Mouse (Mus musculus): Measurements from ENCODE around the gene Psma3. TPM values are rescaled to one million over a fixed set of nuclear protein-coding genes. Genes with fewer than 3 reads are reported as not detected.
A peak's percentile ranks its signal among the peaks of the same experiment; 100 is the strongest.

Psma3 gene
- total RNA-seq (2021) = 100 to 1,000 TPM; 337 to 352 TPM
- long read RNA-seq, experiment 1, transcript Psma3-201 (11 exons, 875 nt) = minor isoform, 18 of 354 reads
- long read RNA-seq, experiment 1, transcript Psma3-206 (11 exons, 1,394 nt) = minor isoform, 8 of 354 reads
- long read RNA-seq, experiment 1, transcript Psma3-202 (11 exons, 2,846 nt) = major isoform, 301 of 354 reads
- long read RNA-seq, experiment 1, partial matches to known transcripts = 8 of 354 reads
- long read RNA-seq, experiment 1, other reads (novel, unspliced or antisense) = 17 of 354 reads
- long read RNA-seq, experiment 2, transcript Psma3-206 (11 exons, 1,394 nt) = minor isoform, 8 of 258 reads
- long read RNA-seq, experiment 2, transcript Psma3-201 (11 exons, 875 nt) = minor isoform, 9 of 258 reads
- long read RNA-seq, experiment 2, transcript Psma3-202 (11 exons, 2,846 nt) = major isoform, 214 of 258 reads
- long read RNA-seq, experiment 2, partial matches to known transcripts = 6 of 258 reads
- long read RNA-seq, experiment 2, other reads (novel, unspliced or antisense) = 20 of 258 reads

DNA sequence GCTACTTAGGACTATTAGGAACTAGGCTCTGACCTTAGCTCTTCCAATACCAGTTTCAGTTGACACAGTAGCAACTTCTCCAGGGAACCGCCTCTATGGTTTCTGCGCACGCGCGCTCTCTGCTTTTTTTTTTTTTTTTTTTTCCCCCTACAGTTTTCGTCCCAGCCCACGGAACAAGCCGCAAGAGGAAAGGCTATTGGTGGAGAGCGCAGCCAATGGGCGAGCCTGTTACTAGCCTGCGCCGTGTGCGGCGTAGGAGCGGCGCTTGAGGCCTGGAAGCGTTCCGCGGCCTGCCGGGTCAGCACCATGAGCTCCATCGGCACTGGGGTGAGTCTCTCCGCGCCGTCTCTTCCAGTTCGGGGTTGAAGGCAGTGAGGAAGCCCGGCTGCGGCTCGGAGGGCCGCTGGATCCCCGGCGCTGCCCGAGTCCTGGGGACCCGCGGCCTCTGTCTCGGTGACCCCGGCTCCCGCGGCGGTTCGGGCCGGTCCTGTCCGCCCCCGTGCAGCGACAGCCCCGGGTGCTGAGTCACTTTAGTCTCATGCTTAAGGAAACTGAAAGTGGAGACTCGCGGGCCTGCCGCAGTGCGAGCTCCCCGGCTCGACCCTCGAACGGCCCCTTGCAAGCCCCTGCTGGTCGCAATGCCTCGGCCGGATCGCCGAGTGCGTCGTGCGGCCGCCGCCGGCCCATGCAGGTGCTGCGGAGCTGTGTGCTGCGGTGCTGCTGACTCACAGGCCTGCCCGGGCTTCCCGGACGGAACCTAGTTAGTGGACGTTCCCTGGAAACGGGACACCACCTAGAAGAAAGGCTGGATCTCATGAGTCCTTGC lies at the start of gene Psma3:
TSS of gene Psma3 (plus strand) at position 181 of the 826 bp plus-strand sequence.
- DNase-seq = peak; percentile 93

- DNase-seq = no peak
Measured at GRCm38 (mm10) chr12:70929781-70930180, 44.6 kb upstream of the Psma3 start.

DNA sequence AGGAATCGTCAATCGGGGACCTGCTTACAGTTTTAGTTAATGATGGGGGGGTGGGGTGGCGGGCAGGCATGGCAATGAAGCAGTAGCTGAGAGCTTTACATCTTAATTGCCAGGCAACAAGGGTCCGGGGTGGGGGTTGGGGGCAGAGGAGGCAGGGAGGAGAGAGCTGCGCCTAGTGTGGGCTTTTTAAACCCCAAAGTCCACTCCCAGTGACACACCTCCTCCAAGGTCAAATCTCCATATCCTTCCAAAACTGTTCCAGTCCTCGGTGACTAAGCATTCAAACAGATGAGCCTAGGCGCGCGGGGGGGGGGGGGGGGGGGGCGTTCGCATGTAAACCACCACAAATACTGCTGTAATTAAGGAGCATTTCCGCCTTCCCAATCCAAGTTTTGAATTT lies 37.3 kb upstream of the Psma3 start:
- peak; percentile 29 for DNase-seq

DNA sequence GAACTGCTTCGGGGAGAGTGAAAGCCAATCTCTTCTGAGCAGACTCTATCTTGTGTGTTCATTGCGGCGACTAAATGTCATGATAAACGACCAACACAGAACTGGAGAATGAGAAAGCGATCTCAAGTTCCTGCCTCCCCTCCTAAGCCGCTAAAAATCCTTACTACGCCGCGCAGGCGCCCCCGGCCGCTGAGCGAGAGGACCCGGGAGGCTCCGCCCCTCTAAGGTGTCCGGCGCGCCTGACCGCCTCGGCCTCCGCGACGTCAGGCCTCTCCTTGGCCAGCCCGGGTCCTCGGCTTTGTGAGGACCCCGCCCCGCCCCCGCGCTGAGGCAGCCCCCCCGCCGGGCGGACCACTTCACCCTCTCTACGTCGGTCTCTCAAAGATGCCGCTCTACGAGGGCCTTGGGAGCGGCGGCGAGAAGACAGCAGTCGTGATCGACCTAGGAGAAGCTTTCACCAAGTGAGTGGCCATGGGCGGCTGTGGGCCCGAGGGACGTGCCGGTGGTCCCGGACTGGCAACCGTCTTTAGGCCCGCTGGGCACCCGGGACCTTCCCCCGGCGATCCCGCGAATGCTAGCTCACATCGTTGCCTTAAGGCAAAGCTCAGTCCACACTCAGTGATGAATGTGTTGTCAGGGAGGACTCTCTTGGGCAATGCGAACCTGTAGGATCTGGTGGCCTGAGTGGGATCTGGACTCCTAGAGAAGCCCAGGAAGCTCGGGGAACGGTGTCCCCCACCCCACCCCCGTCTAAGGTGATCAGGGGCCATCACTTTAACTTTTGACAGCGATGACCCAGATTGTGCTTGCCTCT lies 36.6 kb upstream of the Psma3 start, which contains the start of gene Actr10:
TSS of gene Actr10 (plus strand) at position 287 of the 814 bp plus-strand sequence.
- DNase-seq = peak; percentile 97

- DNase-seq = no peak
Measured at GRCm38 (mm10) chr12:70940806-70941205, 33.6 kb upstream of the Psma3 start.

DNA sequence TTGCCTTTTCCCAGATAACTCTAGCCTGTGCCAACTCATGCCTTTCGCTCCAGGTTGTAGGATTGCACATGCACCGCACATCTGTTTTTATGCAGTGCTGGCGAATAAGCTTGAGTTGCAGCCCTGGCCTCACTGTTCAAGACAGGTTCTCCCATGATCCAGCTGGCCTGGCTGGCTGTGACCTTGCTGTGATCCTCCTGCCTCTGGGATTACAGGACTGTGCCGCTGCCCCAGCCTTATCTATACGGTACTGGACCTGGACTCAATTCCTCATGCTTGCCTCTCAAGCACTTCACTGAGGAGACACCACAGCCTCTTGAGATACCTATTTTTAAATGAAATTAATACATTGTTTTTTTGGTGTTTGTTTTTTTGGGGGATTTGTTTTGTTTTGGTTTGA lies 30.2 kb upstream of the Psma3 start:
- no peak for DNase-seq

DNA sequence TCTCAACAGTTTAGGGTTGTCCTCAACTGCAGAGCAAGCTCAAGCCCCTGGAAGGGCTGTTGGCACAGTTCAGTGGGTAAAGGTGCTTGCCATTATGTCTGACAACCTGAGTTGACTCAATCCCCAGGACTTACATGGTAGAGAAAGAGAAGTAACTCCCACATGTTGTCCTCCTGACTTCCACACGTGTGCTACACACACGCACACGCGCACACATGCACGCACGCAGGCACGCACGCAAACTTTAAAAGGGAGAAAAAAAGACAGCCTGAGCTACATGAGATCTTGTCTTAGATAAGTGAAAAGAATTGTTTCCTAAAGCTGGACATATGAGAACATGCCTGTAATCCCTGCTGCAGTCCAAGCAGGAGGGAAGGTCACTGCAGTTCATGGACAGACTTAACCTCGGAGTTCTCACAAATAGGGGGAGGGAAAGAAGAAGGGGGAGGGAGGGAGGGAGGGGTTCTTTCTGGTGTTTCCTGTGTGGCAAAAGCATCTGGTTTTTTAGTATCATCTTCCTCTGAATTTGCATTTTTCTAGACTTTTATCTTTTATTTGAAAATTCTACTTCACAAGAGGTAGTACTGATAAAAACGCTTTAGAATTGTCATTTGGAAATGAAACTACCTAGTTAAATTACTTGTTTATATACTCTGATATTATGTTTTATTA lies 27.7 kb upstream of the Psma3 start:
- DNase-seq = no peak

- DNase-seq = no peak
Measured at GRCm38 (mm10) chr12:70958640-70959039, 15.8 kb upstream of the Psma3 start.

- no peak for DNase-seq
Measured at GRCm38 (mm10) chr12:70967581-70967980, 6.8 kb upstream of the Psma3 start.

GRCm38 (mm10) chr12:70968141-70968790 lies 6.2 kb upstream of the Psma3 start:
- peak; percentile 88 for DNase-seq

DNA sequence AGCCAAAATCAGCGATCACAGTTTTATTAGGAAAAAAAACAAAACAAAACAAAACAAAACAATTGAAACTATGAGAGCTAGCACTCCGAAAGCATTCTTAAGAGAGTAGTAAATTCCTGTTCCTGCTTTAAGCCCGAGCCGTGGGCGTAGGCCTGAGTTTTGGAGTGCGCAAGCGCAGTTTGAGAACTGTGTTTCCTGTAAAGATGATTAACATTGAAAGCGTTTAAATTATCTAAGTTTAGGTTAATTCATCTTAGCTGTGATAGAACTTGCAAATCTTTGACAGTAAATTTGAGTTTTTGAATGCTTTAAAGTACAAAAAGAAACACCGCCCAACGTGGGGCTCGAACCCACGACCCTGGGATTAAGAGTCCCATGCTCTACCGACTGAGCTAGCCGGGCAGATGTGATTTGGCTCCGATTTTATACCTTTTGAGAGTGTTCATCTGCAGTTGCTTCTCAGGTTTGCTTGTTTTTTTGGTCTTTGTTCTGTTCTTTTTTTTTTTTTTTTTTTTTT lies 5.6 kb upstream of the Psma3 start:
- peak; percentile 93 for DNase-seq

DNA sequence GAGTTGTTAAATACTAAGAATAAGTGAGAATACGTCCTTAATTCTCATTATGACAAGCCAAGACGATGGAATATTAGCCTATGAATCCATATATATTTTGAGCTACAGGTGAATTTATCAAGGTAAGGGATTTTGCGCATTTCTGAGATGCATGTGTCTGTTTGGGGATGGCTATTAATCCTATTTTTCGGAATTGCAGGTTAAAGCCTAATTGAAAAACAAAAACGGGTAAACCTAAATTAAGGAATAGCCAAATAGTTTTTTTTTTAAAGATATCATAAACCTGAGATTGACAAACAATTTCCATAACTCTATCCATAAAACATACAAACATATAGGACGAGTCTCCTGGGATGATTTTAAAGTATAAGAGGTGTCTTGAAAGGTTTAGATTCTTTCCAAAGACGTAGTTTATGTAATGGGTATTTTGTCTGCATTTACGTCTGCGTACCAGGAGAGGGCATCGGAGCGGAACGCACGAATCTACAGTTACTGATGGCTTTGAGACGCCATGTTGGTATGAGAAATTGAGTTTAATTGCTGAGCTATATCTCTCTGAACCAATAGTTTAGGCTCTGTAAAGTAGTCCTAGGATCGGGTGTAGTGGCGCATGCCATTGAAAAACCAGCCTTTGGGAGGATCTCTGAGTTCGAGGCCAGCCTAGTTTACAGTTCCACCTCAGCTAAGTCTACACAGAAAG lies 4.8 kb upstream of the Psma3 start:
- DNase-seq = peak; percentile 60

DNA sequence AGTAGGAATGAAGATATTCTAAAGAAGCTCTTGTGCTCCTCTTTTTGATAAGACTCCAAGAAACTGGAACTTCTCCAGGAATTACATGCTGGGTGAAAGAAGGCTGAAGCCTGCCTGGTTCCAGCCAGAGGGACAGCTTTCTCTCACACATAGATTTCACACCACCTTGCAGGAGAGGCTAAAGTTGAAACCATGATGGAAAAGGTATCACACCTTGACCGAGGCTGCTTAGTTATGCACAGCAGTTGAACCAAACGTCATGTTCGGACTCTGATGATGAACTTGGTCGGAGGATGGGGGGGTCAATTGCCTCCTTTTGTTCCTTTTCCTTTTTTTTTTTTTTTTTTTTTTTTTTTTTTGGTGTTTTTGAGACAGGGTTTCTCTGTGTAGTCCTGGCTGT lies 590 bp upstream of the Psma3 start:
- no peak for DNase-seq

DNA sequence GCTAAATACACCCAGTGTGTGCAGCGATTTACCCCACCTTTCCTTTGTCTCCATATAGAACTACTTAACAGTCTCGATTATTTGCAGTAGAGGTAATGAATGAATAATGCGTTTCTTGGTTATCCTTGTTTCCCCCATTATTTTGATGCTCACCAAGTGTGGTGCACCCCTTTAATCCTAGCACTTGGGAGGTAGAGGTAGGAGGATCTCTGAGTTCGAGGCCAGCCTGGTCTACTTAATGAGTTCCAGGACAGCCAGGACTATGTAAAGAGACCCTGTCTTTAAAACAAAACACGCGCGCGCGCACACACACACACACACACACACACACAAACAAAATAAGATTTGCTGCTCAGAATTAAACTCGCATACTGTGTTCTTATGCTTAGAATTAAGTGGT lies 985 bp downstream of the Psma3 start:
- DNase-seq = no peak

GRCm38 (mm10) chr12:70975891-70976290 lies 1.5 kb downstream of the Psma3 start:
- DNase-seq = no peak

DNA sequence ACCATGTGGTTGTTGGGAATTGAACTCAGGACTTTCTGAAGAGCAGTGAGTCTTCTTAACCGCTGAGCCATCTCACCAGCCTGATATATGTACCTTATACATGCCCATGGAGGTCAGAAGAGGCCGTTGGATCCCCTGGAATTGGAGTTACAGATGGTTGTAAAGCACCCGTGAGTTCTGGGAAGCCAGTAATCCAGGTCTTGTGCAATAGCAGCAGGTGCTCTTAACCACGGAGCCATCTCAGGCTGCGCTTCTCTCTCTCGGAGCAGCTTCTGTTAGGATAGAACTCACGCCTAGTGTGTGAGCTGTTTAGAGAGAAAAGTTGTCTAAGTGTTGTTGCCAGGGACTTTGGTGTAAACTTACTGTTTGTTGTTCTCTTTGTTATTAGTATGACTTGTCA lies 3.9 kb downstream of the Psma3 start:
- DNase-seq = no peak

GRCm38 (mm10) chr12:70984855-70985550 lies 10.6 kb downstream of the Psma3 start:
- no peak for DNase-seq

GRCm38 (mm10) chr12:70997225-70997624 lies 22.8 kb downstream of the Psma3 start:
- DNase-seq = no peak

GRCm38 (mm10) chr12:70999423-70999903 lies 25.0 kb downstream of the Psma3 start:
- DNase-seq = peak; percentile 70
